Mouse (Mus musculus) forebrain, embryonic 15.5 days (tissue): ENCODE results near the gene Ctrl. TPM values are rescaled to one million over a fixed set of nuclear protein-coding genes. Genes with fewer than 3 reads are reported as not detected.

ENCODE experiments used
- ATAC-seq: fragments of 200-750 bp; cut with Nextera tagmentation; replicated peaks from 2 replicates; pipeline ENCODE4 v1.8.0; 2017; ENCODE audit warnings: mild to moderate bottlenecking, moderate TSS enrichment, moderate library complexity
- H3K27ac ChIP-seq: fragments of 300-500 bp; sonication (generic); replicated peaks from 2 replicates; pipeline ENCODE4 v1.5.1; 2015; ENCODE audit warnings: mild to moderate bottlenecking, inconsistent platforms
- H3K27me3 ChIP-seq: fragments of 300-500 bp; sonication (generic); 2 replicates; pipeline ENCODE4 v1.6.1; 2015; ENCODE audit warnings: inconsistent platforms
- H3K36me3 ChIP-seq: fragments of 300-500 bp; sonication (generic); 2 replicates; pipeline ENCODE4 v1.6.1; 2015; ENCODE audit warnings: mild to moderate bottlenecking, inconsistent platforms
- H3K4me1 ChIP-seq: fragments of 300-500 bp; sonication (generic); 2 replicates; pipeline ENCODE4 v1.6.1; 2015; ENCODE audit warnings: inconsistent platforms
- H3K4me2 ChIP-seq: fragments of 300-500 bp; sonication (generic); replicated peaks from 2 replicates; pipeline ENCODE4 v1.6.1; 2015; ENCODE audit warnings: mild to moderate bottlenecking, inconsistent platforms
- H3K4me3 ChIP-seq: fragments of 300-500 bp; sonication (generic); 2 replicates; pipeline ENCODE4 v1.5.1; 2015; ENCODE audit warnings: mild to moderate bottlenecking, inconsistent platforms
- H3K9ac ChIP-seq: fragments of 300-500 bp; sonication (generic); replicated peaks from 2 replicates; pipeline ENCODE4 v1.6.1; 2015; ENCODE audit warnings: mild to moderate bottlenecking, inconsistent platforms
- H3K9me3 ChIP-seq: fragments of 300-500 bp; sonication (generic); 2 replicates; pipeline ENCODE4 v1.6.1; 2016; ENCODE audit warnings: inconsistent platforms
- WGBS: fragments of 180-500 bp; shearing (Covaris S2); methylation state at CpG from one replicate; pipeline ENCODE4 v1.1.7; 2015; ENCODE audit warnings: mixed read lengths; 5-methylcytosine and 5-hydroxymethylcytosine counted together
- polyA plus RNA-seq: library from polyadenylated mRNA; unstranded; fragments of >200 nt; fragmentation: Nextera tagmentation; extraction: Ambion mirVana; gene quantifications from 2 replicates; pipeline ENCODE4 v1.2.1, GENCODE M21; 2015

The Ctrl gene
- polyA plus RNA-seq, 1 experiment from 2014 or later: 2.0 TPM

DNA sequence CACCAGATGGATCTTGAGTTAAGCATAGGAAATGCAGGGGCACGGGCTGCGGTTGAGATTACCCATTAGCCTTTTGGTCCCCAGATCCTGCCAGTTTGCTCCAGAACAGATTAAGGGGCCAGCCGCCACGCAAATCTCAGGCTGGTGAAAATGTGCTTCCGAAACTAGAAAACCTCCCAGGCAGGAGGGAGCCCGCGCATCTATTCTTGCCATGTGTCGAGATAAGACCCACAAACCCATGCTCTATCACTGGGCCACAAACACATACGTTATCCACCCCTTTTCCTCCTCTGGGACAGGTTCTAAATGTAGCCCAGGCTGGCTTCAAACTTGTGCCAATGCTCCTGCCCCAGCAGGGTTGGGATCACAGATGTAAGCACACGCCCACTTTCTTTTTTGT, 27.9 kb upstream of the Ctrl start:
- H3K9ac ChIP-seq: no peak overlapping the region
- 88% methylated on average over 10 of the region's 10 CpGs for WGBS
- no peaks in the 10 kb centered on the region for H3K9me3 ChIP-seq
- no peak overlapping the region for H3K4me2 ChIP-seq
- peaks cover 12% of the 10 kb centered on the region for H3K27me3 ChIP-seq
- H3K4me3 ChIP-seq: no peak overlapping the region
- no peak overlapping the region for H3K27ac ChIP-seq
- ATAC-seq: no peak
- peaks cover 14% of the 10 kb centered on the region for H3K4me1 ChIP-seq
- no peaks in the 10 kb centered on the region for H3K36me3 ChIP-seq

DNA sequence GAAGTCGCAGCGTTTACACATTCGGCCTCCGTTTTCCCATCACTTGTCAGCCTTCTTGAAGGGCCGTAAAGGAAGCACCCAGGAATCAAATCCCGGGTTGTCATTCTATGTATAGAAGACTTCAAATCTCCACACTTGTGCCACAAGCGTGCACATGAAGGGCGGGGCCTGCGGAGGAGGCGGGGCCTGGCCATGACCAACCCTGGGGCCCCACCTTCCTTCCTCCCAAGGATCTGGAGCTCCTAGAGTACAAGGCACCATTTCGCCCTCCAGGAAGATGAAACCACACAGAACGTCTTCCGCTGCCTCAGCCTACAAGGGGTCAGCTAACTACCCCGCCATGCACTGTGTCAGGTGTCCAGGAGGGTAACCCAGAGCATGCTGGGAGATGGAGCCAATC, 27.4 kb upstream of the Ctrl start:
- Histone ChIP-seq H3K27ac (no peak overlapping the region), H3K27me3 (peaks cover 9% of the 10 kb centered on the region), H3K4me3 (no peak overlapping the region), H3K36me3 (no peaks in the 10 kb centered on the region), H3K4me2 (no peak overlapping the region), H3K9me3 (no peaks in the 10 kb centered on the region), H3K9ac (no peak overlapping the region), H3K4me1 (peaks cover 9% of the 10 kb centered on the region)
- WGBS: 79% methylated on average over 14 of the region's 14 CpGs
- ATAC-seq: no peak

DNA sequence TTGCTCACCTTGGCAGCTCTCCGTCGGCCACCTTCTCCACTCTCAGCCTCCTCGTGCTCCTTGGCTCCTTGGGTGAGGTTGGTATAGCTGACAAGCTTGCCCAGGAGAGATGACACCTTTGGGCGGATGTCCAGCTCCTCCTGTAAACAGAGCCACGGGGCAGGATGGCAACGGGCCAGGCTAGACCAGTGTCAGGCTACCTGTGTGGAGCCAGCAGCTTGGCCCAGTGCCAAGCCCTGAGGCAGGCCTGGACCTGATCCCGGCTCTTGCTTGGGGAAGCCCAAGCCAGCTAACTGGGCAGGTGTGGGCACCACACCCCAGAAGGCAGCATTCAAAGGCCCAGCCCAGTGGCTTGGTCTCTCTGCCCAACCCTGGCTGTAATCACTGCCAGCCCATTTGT, 25.7 kb upstream of the Ctrl start:
- no peak overlapping the region for H3K27ac ChIP-seq
- no peaks in the 10 kb centered on the region for H3K4me1 ChIP-seq
- no peaks in the 10 kb centered on the region for H3K9me3 ChIP-seq
- no peak for ATAC-seq
- H3K27me3 ChIP-seq: 0 out of 2 replicates have a peak, but pooled peaks cover under 1% of the 10 kb centered on the region
- H3K9ac ChIP-seq: no peak overlapping the region
- H3K36me3 ChIP-seq: no peaks in the 10 kb centered on the region
- no peak overlapping the region for H3K4me3 ChIP-seq
- 70% methylated on average over 7 of the region's 7 CpGs for WGBS
- no peak overlapping the region for H3K4me2 ChIP-seq

DNA sequence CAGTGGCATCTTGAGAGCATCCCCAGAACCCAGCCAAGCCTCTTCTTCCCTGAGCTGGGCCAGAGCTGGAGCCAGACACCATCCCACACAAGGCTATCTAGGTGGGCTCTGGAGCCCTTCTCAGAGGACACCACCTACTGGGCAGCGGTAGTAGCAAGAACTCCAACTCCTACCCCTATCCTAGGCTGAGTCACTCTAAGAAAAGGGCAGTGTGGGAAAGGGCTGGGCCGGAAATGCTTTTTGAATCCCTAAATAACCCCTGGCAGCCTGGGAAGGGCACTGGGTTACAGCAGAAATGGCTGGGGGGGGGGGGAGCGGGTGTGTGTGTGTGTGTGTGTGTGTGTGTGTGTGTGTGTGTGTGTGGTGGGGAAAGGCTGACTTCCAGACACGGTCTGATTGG, 24.2 kb upstream of the Ctrl start:
- Histone ChIP-seq H3K36me3 (no peaks in the 10 kb centered on the region), H3K9me3 (no peaks in the 10 kb centered on the region), H3K27me3 (no peaks in the 10 kb centered on the region), H3K9ac (no peak overlapping the region), H3K4me1 (no peaks in the 10 kb centered on the region), H3K27ac (no peak overlapping the region), H3K4me3 (no peak overlapping the region), H3K4me2 (no peak overlapping the region)
- ATAC-seq: no peak
- 67% methylated on average over 3 of the region's 4 CpGs for WGBS

DNA sequence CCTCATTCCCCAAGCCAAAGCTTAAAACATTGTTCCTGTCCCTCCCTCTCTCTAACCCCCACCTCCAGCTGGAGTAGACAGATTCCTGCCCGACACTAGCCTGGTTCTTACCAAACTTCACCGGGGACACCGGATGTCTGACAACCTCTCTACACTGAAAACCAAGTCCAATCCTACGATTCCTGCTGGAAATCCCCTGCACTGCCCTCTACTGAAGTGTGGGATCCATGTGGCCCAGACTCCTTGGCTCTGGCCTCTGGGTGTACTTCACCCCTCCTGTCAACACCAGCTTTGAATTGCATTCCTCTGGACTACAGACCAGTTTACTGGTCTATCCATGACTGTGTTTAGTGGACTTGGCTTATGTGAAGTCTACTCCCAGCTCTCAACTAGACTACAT, 22.9 kb upstream of the Ctrl start:
- no peak overlapping the region for H3K9ac ChIP-seq
- H3K4me3 ChIP-seq: no peak overlapping the region
- H3K27ac ChIP-seq: no peak overlapping the region
- no peak for ATAC-seq
- no peak overlapping the region for H3K4me2 ChIP-seq
- H3K27me3 ChIP-seq: no peaks in the 10 kb centered on the region
- H3K4me1 ChIP-seq: peaks cover 5% of the 10 kb centered on the region
- no peaks in the 10 kb centered on the region for H3K36me3 ChIP-seq
- H3K9me3 ChIP-seq: no peaks in the 10 kb centered on the region
- WGBS: 92% methylated on average over 4 of the region's 4 CpGs

DNA sequence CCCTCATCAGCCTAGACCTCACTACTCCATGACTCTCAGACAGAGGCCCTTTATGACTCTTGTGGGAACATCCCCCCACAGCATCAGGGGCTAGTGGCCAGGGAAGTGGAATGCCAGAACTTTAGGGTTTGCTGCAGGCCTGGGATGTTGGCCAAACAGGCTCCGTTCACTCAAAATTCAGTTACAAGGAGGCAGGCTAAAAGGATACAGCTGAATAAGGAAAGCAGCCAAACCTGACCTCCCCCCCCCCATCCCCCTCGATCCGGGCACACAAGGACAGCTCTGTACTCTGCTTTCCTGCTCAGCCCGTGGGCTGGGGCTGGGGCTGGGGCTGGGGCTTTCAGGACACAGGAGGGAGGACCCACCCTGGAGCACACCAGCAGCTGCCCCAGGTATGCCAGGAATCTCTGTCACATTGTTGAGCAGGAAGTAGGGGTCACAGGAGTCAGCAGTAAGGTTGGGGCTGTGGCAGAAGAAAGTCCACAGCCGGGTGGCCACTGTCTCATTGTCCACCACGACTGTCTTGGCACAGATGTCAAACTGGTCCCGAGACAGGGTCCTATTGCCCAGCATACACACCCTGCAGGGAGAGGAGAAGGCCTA, 17.5 kb upstream of the Ctrl start:
- H3K4me3 ChIP-seq: no peak overlapping the region
- H3K27me3 ChIP-seq: no peaks in the 10 kb centered on the region
- H3K9me3 ChIP-seq: no peaks in the 10 kb centered on the region
- no peaks in the 10 kb centered on the region for H3K36me3 ChIP-seq
- H3K4me2 ChIP-seq: no peak overlapping the region
- 52% methylated on average over 7 of the region's 7 CpGs for WGBS
- H3K27ac ChIP-seq: peak overlapping the region; percentile 70
- peaks cover 21% of the 10 kb centered on the region for H3K4me1 ChIP-seq
- H3K9ac ChIP-seq: 0 out of 2 replicates have a peak overlapping the region, but pooled peaks have one; percentile 1
- ATAC-seq: peak; percentile 88

DNA sequence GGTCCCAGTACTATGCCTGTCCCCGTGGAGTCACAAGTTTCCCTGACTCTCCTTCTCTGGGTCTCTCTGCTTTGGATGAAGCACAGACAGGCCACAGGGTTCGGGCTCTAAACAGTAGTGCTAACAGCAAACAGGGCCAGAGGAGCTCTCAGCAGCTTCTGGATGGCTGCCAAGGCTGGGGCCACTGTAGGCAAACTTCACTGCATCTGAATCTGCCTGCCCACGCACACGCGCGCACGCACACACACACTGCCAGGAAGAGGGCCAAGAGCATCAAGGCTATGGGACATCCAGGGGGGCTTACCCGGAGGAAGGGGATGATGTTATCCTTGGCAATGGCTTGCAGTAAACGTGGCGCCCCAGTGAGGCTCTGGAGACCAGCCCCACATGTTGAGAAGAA, 15.7 kb upstream of the Ctrl start:
- no peaks in the 10 kb centered on the region for H3K9me3 ChIP-seq
- H3K4me1 ChIP-seq: peaks cover 21% of the 10 kb centered on the region
- no peak overlapping the region for H3K9ac ChIP-seq
- no peak overlapping the region for H3K4me2 ChIP-seq
- H3K27me3 ChIP-seq: no peaks in the 10 kb centered on the region
- WGBS: 48% methylated on average over 10 of the region's 10 CpGs
- H3K4me3 ChIP-seq: no peak overlapping the region
- no peak for ATAC-seq
- no peaks in the 10 kb centered on the region for H3K36me3 ChIP-seq
- H3K27ac ChIP-seq: no peak overlapping the region

DNA sequence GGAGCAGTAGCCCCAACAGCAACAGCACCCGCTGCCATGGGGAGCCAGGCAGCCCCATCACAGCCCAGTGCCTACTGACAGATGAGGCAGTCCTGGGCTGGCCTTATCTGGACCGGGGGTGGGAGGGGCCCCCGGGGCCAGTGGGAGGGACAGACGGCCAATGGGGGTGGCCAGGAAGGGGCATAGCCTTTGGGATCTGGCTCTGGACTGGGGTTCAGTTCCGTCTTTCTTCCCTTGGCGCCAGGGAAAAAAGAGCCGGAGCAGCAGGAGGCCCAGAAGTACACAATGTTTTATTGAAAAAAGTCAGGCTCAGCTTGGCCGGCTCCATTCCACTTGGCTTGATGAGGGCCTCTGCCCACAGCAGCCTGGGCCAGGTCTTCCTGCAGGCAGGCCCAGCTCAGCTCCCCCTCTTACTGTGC, 9.7 kb upstream of the Ctrl start, which contains the start of gene Lcat:
Gene Lcat (minus strand): TSS at position 62 of the 419 bp plus-strand sequence.
- Histone ChIP-seq H3K4me1 (peaks cover under 1% of the 10 kb centered on the region), H3K36me3 (no peaks in the 10 kb centered on the region), H3K9ac (no peak within 1 kb of the TSS), H3K27me3 (no peaks in the 10 kb centered on the region), H3K27ac (no peak within 1 kb of the TSS), H3K9me3 (no peaks in the 10 kb centered on the region), H3K4me3 (no peak within 1 kb of the TSS), H3K4me2 (no peak within 1 kb of the TSS)
- ATAC-seq: no peak; the same call in 1 of the 2 replicates
- 48% methylated on average over 8 of the region's 8 CpGs for WGBS

DNA sequence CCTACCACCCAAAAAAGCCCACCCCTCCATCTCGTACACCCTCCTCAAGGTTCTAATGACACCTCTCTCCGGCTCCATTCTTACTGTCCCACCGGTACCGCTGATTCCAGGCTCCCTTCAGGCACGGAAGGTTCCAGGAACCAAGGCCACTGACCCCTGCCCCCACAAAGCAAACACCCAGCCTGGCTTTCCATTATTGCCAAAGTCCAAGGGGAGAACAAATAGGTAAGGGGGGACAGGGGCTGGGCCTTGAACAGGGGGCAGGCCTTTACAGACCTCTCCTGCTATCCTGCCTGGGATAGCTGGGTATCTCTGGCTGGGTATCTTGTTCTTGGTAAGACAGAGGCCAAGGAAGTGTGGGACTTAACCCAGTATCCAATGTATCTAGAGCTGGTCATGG, 8.9 kb upstream of the Ctrl start:
- no peaks in the 10 kb centered on the region for H3K27me3 ChIP-seq
- ATAC-seq: no peak
- peaks cover 9% of the 10 kb centered on the region for H3K4me1 ChIP-seq
- H3K4me2 ChIP-seq: no peak overlapping the region
- H3K9me3 ChIP-seq: no peaks in the 10 kb centered on the region
- H3K36me3 ChIP-seq: no peaks in the 10 kb centered on the region
- 90% methylated on average over 5 of the region's 5 CpGs for WGBS
- H3K4me3 ChIP-seq: no peak overlapping the region
- no peak overlapping the region for H3K27ac ChIP-seq
- no peak overlapping the region for H3K9ac ChIP-seq

DNA sequence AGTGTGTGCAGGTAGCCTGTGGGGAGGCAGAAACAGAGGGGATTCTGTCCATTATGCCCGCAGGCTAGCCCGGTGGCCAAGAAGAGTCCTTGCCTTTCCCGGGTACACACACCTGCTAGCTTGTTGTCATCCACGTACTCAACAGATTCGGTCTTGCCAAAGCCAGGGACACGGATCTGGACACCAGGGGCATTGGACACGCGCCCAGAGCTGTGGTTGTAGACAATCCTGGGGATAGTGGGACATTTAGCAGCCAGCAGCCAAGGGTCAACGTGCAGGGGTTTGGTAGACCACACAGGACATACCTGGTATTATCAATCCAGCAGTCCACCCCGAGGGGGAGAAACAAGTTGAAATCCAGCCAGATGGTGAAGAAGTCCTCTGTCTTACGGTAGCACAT, 8.4 kb upstream of the Ctrl start:
- ATAC-seq: no peak
- no peak overlapping the region for H3K4me2 ChIP-seq
- no peak overlapping the region for H3K27ac ChIP-seq
- H3K36me3 ChIP-seq: no peaks in the 10 kb centered on the region
- H3K4me1 ChIP-seq: peaks cover 9% of the 10 kb centered on the region
- no peaks in the 10 kb centered on the region for H3K27me3 ChIP-seq
- no peak overlapping the region for H3K9ac ChIP-seq
- H3K9me3 ChIP-seq: no peaks in the 10 kb centered on the region
- no peak overlapping the region for H3K4me3 ChIP-seq
- 90% methylated on average over 11 of the region's 11 CpGs for WGBS

DNA sequence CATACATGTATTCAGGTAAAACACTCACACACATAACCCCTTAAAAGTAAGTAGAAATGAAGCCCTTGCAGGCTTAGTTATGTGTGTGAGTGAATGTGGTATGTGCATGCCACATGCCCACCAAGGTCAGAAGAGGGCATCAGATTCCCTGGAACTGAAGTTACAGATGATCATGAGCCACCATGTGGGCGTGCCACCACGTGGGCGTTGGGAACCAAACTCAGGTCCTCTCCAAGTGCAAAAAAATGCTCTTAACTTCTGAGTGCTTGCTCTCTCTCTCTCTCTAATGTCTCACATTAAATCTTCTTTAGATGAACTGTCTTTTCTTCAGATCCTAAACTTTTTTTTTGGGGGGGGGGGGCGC, 4.6 kb upstream of the Ctrl start, which contains the start of gene Psmb10:
Gene Psmb10 (minus strand): TSS at position 139 of the 364 bp plus-strand sequence.
- Histone ChIP-seq H3K9ac (peak within 1 kb of the TSS; percentile 84), H3K4me2 (peak within 1 kb of the TSS; percentile 86), H3K27me3 (no peaks in the 10 kb centered on the region), H3K4me3 (peak within 1 kb of the TSS; percentile 81), H3K4me1 (peaks cover 22% of the 10 kb centered on the region), H3K36me3 (no peaks in the 10 kb centered on the region), H3K9me3 (no peaks in the 10 kb centered on the region), H3K27ac (peak within 1 kb of the TSS; percentile 86)
- WGBS: 40% methylated on average over 4 of the region's 4 CpGs
- no peak for ATAC-seq

DNA sequence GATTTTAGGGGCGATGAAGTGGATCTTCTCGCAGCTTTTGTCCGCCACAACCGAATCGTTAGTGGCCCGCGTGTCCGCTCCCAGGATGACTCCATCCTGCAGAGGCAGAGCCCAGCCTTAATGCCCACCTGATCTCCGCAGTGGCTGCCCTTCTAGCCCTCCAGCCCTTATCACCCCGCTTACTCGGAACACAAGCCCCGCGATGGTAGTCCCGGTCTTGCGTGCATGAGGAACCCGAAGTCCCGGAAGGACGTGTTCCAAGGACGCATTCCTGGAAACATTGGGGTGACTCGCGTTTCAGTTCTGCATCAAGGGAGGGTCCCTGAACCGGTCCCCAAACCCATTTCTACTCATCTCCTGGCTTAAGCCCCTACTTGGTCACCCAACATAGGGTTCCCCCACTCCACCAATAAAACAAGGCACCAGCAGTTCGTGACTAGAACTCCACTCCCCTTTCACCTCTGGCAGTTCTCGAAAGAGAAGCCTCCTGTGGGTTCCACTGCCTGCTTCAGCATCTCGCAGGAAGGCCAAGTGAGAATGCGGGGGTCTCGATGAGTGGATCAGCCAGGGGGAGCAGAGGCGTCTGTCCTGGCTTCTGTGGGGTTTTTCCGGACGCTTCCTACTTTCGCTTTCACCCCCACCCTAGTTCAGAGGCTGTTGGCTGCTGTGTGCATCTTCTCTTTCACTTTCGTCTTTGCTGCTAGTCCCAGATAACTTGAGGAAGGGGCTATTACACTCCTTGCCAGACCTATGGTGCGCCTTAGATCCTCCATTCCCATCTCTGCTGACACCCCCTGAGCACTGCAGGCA, 4.0 kb upstream of the Ctrl start:
- Histone ChIP-seq H3K4me3 (peak overlapping the region; percentile 81), H3K9me3 (no peaks in the 10 kb centered on the region), H3K36me3 (no peaks in the 10 kb centered on the region), H3K9ac (peak overlapping the region; percentile 84), H3K27ac (peak overlapping the region; percentile 86), H3K4me1 (peaks cover 22% of the 10 kb centered on the region), H3K27me3 (no peaks in the 10 kb centered on the region), H3K4me2 (peak overlapping the region; percentile 86)
- 3% methylated on average over 33 of the region's 33 CpGs for WGBS
- ATAC-seq: peak; percentile 44
